Mouse (Mus musculus) embryonic facial prominence, embryonic 13.5 days (tissue): ENCODE data around the gene Nkg7. TPM values are rescaled to one million over a fixed set of nuclear protein-coding genes. Genes with fewer than 3 reads are reported as not detected.

Source experiments
- ATAC-seq: fragments of 200-750 bp; cut with Nextera tagmentation; 2 replicates; pipeline ENCODE4 v1.8.0; 2017; ENCODE audit warnings: low read depth; ENCODE audit not compliant: insufficient number of reproducible peaks, insufficient read depth, low FRiP score, low TSS enrichment
- H3K27ac ChIP-seq: fragments of 300-500 bp; sonication (generic); 2 replicates; pipeline ENCODE4 v1.5.1; 2015; ENCODE audit warnings: moderate library complexity, mild to moderate bottlenecking, inconsistent platforms
- H3K27me3 ChIP-seq: fragments of 300-500 bp; sonication (generic); 2 replicates; pipeline ENCODE4 v1.6.1; 2015; ENCODE audit warnings: mild to moderate bottlenecking, inconsistent platforms
- H3K36me3 ChIP-seq: fragments of 300-500 bp; sonication (generic); 2 replicates; pipeline ENCODE4 v1.6.1; 2015; ENCODE audit warnings: mild to moderate bottlenecking, inconsistent platforms
- H3K4me1 ChIP-seq: fragments of 300-500 bp; sonication (generic); 2 replicates; pipeline ENCODE4 v1.6.1; 2015; ENCODE audit warnings: inconsistent platforms
- H3K4me2 ChIP-seq: fragments of 300-500 bp; sonication (generic); 2 replicates; pipeline ENCODE4 v1.6.1; 2015; ENCODE audit warnings: moderate library complexity, mild to moderate bottlenecking, inconsistent platforms
- H3K4me3 ChIP-seq: fragments of 300-500 bp; sonication (generic); 2 replicates; pipeline ENCODE4 v1.5.1; 2015; ENCODE audit warnings: mild to moderate bottlenecking, inconsistent platforms
- H3K9ac ChIP-seq: fragments of 300-500 bp; sonication (generic); 2 replicates; pipeline ENCODE4 v1.6.1; 2015; ENCODE audit warnings: mild to moderate bottlenecking, inconsistent platforms
- H3K9me3 ChIP-seq: fragments of 300-500 bp; sonication (generic); 2 replicates; pipeline ENCODE4 v1.6.1; 2016; ENCODE audit warnings: inconsistent platforms
- WGBS: fragments of 180-500 bp; shearing (Covaris S2); methylation state at CpG from one replicate; pipeline ENCODE4 v1.1.7; 2015; ENCODE audit warnings: mixed read lengths; 5-methylcytosine and 5-hydroxymethylcytosine counted together
- polyA plus RNA-seq: library from polyadenylated mRNA; unstranded; fragments of >200 nt; fragmentation: Nextera tagmentation; extraction: Ambion mirVana; gene quantifications from 2 replicates; pipeline ENCODE4 v1.2.1, GENCODE M21; 2015

Gene Nkg7
- polyA plus RNA-seq, 1 experiment from 2014 or later: 1.1 TPM

DNA sequence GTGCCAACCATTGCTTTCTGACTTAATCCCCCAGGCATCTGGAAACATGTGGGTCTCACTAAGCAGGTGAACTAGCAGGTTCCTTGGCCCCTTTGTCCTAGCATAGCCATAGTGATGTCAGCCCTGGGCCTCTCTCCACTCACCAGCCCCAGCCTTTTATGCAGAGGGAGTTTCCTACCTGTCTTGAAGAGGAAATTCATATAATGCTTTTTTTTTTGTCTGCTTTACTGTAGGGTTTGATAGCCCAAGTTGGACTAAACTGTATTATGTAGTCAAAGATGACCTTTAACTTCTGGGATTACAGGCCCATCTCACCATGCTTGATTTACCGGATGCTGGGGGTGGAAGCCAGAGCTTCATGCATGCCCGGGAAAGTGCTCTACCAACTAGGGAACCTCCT is 12.9 kb downstream of the Nkg7 start:
- Histone ChIP-seq H3K4me1 (peaks cover 4% of the 10 kb centered on the region), H3K4me3 (no peak overlapping the region), H3K9ac (no peak overlapping the region), H3K27ac (no peak overlapping the region), H3K36me3 (peaks cover 31% of the 10 kb centered on the region), H3K4me2 (no peak overlapping the region), H3K27me3 (no peaks in the 10 kb centered on the region), H3K9me3 (no peaks in the 10 kb centered on the region)
- 85% methylated on average over 2 of the region's 2 CpGs for WGBS
- ATAC-seq: no peak

DNA sequence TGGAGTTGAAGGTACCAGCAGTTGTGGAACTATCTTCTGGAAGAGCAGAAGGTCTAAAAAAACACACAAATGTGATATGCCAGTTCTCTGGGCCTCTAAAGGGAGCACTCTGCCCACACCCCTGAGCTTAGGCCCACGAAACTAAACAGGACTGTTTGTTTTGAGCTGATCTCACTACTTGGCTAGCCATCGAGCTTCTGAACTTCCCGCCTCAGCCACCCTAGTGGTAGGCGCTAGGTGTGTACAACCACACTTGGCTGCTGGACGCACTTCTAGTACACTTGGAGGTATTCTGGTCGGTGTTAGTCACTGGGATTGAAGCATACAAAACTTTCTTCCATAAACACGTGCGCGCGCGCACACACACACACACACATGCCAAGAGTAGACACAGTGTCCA is 14.9 kb downstream of the Nkg7 start:
- H3K4me3 ChIP-seq: no peak overlapping the region
- ATAC-seq: no peak
- no peaks in the 10 kb centered on the region for H3K27me3 ChIP-seq
- no peak overlapping the region for H3K4me2 ChIP-seq
- WGBS: 97% methylated on average over 11 of the region's 11 CpGs
- H3K27ac ChIP-seq: no peak overlapping the region
- H3K9me3 ChIP-seq: no peaks in the 10 kb centered on the region
- H3K4me1 ChIP-seq: no peaks in the 10 kb centered on the region
- H3K9ac ChIP-seq: no peak overlapping the region
- H3K36me3 ChIP-seq: peaks cover 49% of the 10 kb centered on the region

DNA sequence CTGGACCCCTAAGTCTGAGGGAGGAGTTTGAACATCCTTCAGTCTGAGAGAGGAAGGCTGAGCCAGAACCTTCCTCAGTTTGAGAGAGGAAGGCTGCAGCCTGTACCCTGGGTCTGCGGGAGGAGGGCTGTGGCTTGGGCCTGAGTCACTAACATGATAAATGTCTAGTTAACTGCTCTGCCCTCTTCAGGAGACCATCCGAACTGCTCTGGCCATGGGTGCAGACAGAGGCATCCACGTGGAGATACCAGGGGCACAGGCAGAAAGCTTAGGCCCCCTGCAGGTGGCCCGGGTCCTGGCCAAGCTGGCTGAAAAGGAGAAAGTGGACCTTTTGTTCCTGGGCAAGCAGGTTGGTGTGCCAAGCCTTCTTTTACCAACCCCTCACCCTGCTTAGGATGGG is 15.7 kb downstream of the Nkg7 start:
- H3K36me3 ChIP-seq: peaks cover 57% of the 10 kb centered on the region
- no peak overlapping the region for H3K27ac ChIP-seq
- no peak for ATAC-seq
- H3K9me3 ChIP-seq: no peaks in the 10 kb centered on the region
- H3K9ac ChIP-seq: no peak overlapping the region
- WGBS: 52% methylated on average over 4 of the region's 4 CpGs
- no peaks in the 10 kb centered on the region for H3K27me3 ChIP-seq
- H3K4me1 ChIP-seq: no peaks in the 10 kb centered on the region
- no peak overlapping the region for H3K4me2 ChIP-seq
- no peak overlapping the region for H3K4me3 ChIP-seq

DNA sequence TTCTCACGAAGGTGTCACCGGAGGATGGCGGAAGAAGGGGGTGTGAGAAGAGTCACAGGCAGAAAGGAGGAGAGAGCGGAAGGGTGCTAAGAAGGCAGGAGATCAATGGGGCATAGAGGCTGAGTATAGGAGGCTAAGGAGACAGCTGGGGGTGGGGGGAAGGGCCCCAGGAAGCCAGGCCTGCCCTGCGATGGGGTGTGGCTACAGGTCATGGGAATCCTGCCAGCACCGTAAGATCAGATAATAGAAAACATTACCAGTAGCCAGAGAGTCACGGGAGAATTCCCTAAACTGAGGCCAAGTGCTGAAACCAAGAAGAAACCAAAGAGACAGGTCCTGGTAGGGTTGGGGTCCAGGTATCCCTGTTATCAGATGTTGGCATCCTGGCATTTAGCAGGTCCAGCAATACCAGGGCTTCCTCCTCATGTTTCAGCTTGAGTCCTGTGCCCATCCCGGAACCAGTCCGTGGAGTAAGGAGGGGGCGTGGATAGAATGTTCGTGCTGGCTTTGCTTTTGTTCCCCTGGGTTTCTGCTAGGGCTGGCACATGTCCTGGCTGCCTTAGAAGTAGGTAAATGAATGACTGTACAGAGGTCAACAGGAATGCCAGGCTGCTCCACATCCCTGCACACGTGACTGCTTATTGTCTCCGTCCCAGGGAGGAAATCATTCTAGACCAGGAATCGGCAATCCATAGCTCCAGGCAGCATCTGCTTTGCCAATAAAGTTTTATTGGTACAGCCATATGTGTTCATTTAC is 16.9 kb downstream of the Nkg7 start:
- Histone ChIP-seq H3K4me2 (no peak overlapping the region), H3K27me3 (no peaks in the 10 kb centered on the region), H3K4me1 (no peaks in the 10 kb centered on the region), H3K9ac (no peak overlapping the region), H3K36me3 (peaks cover 63% of the 10 kb centered on the region), H3K27ac (no peak overlapping the region), H3K9me3 (no peaks in the 10 kb centered on the region), H3K4me3 (no peak overlapping the region)
- no peak for ATAC-seq
- 83% methylated on average over 14 of the region's 14 CpGs for WGBS

DNA sequence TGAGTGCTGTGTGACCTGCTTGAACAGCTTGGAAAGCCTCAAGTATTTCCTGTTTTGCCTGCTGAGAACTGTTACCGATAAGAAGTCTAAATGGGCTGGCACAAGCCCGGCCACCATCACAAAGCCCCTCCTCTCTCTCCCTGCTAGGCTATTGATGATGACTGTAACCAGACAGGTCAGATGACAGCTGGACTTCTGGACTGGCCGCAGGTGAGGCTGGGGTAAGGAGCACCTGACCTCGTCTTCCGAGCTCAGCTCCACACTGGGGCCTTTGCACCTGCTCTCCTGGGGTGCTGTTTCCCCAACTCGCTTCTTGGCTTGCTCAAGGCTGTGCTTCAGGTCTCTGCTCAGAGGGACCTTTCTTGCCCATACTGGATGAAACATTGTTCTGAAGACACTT is 17.5 kb downstream of the Nkg7 start:
- no peak for ATAC-seq
- H3K36me3 ChIP-seq: peaks cover 63% of the 10 kb centered on the region
- WGBS: 87% methylated on average over 6 of the region's 6 CpGs

DNA sequence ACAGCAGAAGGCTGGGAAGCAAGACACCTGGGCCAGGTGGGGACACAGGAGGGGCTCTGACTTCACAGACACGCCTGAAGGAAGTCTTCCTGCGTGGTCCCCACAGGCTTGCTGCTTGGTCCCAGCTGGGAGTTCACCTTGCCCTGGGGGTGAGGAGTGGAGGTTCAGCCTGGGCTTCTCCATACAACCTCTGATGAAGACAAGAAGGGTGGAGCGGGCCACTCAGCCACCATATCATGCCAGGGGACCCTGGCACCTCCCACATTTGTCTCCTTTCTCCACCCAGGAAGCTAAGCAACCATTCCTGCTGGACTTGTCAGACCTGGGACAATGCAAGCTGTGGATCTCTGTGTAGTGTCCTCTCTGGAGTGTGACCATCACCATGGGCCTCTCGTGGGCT is 26.0 kb downstream of the Nkg7 start, which contains the start of gene Vsig10l:
Gene Vsig10l (plus strand): TSS at position 301 of the 400 bp plus-strand sequence.
- H3K4me3 ChIP-seq: no peak within 1 kb of the TSS
- WGBS: 69% methylated on average over 4 of the region's 4 CpGs
- H3K4me2 ChIP-seq: no peak within 1 kb of the TSS
- peaks cover 3% of the 10 kb centered on the region for H3K36me3 ChIP-seq
- no peak within 1 kb of the TSS for H3K27ac ChIP-seq
- no peaks in the 10 kb centered on the region for H3K9me3 ChIP-seq
- no peak within 1 kb of the TSS for H3K9ac ChIP-seq
- no peak for ATAC-seq
- H3K27me3 ChIP-seq: peaks cover 22% of the 10 kb centered on the region
- H3K4me1 ChIP-seq: peaks cover 20% of the 10 kb centered on the region

More for the DNA sequence above, 17.5 kb downstream of the Nkg7 start:
- Histone ChIP-seq H3K9ac (no peak overlapping the region), H3K4me1 (no peaks in the 10 kb centered on the region), H3K4me3 (no peak overlapping the region), H3K9me3 (no peaks in the 10 kb centered on the region), H3K4me2 (no peak overlapping the region), H3K27me3 (no peaks in the 10 kb centered on the region), H3K27ac (no peak overlapping the region)

DNA sequence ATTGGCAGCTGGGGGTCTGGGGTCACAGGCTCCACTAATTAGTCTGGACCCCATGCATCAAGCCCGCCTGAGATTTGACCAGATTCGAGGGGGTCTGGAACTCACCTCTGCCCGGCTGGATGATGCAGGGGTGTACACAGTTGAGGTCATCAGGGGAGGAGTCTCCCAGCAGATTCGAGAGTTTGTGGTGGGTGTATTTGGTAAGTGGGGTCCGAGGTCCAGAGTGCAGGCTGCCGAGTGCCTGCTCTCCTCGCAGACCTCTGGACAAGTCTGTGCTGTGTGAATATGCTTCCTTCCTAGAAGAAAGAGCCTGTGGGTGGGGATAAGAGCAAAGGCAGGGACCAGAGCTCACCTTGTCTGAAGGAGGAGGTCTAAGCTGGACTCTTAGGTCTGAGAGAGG is 27.1 kb downstream of the Nkg7 start:
- no peak overlapping the region for H3K27ac ChIP-seq
- H3K27me3 ChIP-seq: peaks cover 24% of the 10 kb centered on the region
- H3K9ac ChIP-seq: no peak overlapping the region
- peaks cover 20% of the 10 kb centered on the region for H3K4me1 ChIP-seq
- H3K9me3 ChIP-seq: no peaks in the 10 kb centered on the region
- H3K36me3 ChIP-seq: no peaks in the 10 kb centered on the region
- H3K4me2 ChIP-seq: no peak overlapping the region
- ATAC-seq: no peak
- no peak overlapping the region for H3K4me3 ChIP-seq
- 78% methylated on average over 7 of the region's 7 CpGs for WGBS

DNA sequence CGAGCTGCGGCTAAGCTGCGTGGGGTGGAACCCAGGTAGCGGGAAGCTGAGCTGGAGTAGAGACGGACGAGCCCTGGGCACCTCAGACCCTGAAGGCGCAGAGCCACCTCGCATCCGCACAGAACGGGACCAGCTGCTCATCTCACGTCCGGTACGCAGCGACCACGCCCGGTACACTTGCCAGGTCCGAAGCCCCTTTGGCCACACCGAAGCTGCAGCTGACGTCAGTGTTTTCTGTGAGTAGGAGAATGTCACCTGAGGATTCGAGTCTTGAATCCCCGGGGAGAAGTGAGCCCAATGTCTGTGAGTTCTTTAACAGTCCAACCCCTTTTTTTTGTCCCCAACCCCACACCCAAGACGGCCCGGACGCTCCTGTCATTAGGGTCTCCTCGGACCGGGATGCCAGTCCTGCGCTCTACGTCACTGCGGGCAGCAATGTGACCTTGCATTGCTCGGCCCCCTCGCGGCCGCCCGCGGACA is 28.0 kb downstream of the Nkg7 start:
- H3K27ac ChIP-seq: no peak overlapping the region
- peak overlapping the region; percentile 91 for H3K4me2 ChIP-seq
- peak overlapping the region; percentile 53 for H3K4me3 ChIP-seq
- 8% methylated on average over 35 of the region's 35 CpGs for WGBS
- no peak; the same call in 1 of the 2 replicates for ATAC-seq
- peaks cover 24% of the 10 kb centered on the region for H3K27me3 ChIP-seq
- peak overlapping the region; percentile 65 for H3K9ac ChIP-seq
- no peaks in the 10 kb centered on the region for H3K9me3 ChIP-seq
- peaks cover 20% of the 10 kb centered on the region for H3K4me1 ChIP-seq
- H3K36me3 ChIP-seq: no peaks in the 10 kb centered on the region

DNA sequence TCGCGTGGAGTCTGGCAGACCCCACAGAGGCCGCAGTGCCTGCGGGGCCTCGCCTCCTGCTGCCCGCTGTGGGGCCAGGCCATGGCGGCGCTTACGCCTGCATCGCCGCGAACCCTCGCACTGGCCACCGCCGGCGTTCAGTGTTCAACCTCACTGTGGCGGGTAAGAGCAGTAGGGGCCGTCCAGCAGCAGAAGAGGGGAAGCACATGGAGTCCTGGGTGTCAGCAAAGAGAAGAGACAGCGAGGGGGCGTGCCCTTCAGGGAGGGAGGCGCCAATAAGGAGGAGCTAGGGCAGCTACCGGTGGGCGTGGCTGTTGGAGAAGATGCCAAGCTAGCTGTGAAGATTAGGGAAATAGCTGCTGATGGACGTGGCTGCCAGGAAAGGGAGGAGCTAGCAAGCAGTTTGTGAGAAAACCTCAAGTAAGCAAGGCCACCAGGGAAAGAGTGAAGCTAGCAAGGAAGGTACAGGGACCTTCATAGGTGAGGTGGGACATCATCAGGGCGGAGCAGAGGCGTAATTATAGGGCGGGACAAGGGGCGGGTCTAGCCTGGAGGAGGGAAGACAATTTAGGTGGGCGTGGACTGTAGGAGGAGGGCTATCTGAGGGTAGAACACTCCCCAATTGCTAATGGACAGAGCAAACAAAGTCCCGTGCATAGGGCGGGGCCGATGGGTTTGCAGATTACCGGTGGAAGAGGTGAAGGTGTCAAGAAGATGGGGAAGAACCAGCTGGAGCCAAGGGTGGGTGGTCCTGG is 28.6 kb downstream of the Nkg7 start:
- H3K4me3 ChIP-seq: peak overlapping the region; percentile 53
- peak; percentile 70 for ATAC-seq
- no peaks in the 10 kb centered on the region for H3K9me3 ChIP-seq
- 0 out of 2 replicates have a peak overlapping the region, but pooled peaks have one; percentile 16 for H3K27ac ChIP-seq
- WGBS: 2% methylated on average over 33 of the region's 33 CpGs
- H3K4me1 ChIP-seq: peaks cover 20% of the 10 kb centered on the region
- peak overlapping the region; percentile 65 for H3K9ac ChIP-seq
- H3K27me3 ChIP-seq: peaks cover 24% of the 10 kb centered on the region
- no peaks in the 10 kb centered on the region for H3K36me3 ChIP-seq
- H3K4me2 ChIP-seq: peak overlapping the region; percentile 91

DNA sequence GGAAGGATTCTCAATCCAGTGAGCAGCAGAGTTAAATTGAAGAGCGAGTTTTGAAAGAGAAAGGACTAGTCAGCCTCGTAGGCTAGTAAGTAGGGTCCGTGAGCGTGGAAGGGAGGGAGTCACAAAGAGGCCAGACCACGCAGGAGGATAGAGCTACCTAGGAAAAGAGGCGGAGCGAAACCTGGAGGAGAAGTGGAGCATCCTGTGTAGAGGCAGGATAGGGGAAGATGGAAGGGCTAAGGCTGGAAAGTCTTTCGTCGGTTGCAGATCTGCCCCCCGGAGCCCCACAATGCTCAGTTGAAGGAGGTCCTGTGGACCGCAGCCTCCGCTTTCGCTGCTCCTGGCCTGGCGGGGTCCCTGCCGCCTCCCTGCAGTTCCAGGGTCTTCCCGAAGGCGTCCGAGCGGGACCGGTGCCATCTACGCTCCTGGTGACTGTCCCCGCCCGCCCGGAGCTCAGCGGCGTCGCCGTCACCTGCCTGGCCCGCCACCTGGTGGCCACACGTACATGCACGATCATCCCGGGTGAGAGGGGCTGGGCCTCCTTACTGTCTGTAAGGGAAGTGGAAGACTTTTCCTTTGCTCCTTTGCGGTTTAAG is 29.3 kb downstream of the Nkg7 start:
- Histone ChIP-seq H3K36me3 (no peaks in the 10 kb centered on the region), H3K4me2 (peak overlapping the region; percentile 91), H3K4me1 (peaks cover 20% of the 10 kb centered on the region), H3K27ac (0 out of 2 replicates have a peak overlapping the region, but pooled peaks have one; percentile 16), H3K4me3 (peak overlapping the region; percentile 53), H3K9me3 (no peaks in the 10 kb centered on the region), H3K9ac (peak overlapping the region; percentile 63), H3K27me3 (peaks cover 24% of the 10 kb centered on the region)
- 1% methylated on average over 33 of the region's 33 CpGs for WGBS
- ATAC-seq: peak; percentile 52

DNA sequence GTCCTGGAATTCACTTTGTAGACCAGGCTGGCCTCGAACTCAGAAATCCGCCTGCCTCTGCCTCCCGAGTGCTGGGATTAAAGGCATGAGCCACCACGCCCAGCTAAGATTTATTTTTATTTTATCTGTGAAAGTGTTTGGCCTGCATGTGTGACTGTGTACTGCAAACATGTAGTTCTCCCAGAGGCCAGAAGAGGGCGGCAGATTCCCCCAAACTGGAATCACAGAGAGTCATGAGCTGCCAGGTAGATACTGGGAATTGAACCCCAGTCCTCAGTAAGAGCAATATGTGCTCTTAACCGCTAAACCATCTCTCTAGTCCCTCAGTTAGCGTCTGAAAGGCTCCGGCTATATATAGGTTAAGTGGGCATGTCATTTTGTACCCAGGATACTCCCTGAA is 33.5 kb downstream of the Nkg7 start:
- WGBS: 39% methylated on average over 8 of the region's 8 CpGs
- peaks cover 12% of the 10 kb centered on the region for H3K4me1 ChIP-seq
- H3K9me3 ChIP-seq: no peaks in the 10 kb centered on the region
- H3K4me3 ChIP-seq: no peak overlapping the region
- peaks cover 18% of the 10 kb centered on the region for H3K27me3 ChIP-seq
- no peak for ATAC-seq
- H3K9ac ChIP-seq: no peak overlapping the region
- no peak overlapping the region for H3K4me2 ChIP-seq
- no peak overlapping the region for H3K27ac ChIP-seq
- H3K36me3 ChIP-seq: no peaks in the 10 kb centered on the region
